Mouse (Mus musculus): ENCODE results near the gene Jagn1.

Jagn1 gene

DNA sequence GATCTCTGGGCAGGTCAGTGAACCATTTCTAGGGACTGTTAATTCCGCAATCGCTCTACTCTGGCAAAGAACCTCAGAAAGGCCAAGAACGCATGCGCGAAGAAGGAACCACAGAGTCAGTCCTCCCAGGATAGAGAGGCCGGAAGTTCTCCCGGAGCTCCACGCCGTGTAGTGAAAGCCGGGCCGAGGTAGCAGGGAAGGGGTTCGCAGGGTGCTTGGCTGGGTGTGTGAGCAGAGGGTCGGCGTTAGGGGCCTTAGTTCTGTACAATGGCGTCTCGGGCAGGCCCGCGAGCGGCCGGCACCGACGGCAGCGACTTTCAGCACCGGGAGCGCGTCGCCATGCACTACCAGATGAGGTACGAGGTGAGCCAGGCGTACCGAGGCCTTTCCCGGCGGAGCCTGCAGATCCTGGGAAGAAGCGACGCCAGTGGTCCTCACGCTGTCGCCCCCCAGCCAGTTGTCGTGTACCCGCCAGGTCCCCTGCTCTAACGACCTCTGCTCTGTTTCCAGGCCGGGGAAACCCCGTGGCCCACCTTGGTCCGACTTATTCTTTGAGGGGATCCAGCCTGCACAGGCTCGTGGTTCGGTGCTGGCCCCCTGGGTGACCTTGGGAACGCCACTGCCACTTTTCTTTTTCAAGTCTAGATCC, at the start of gene Jagn1:
Gene Jagn1, plus strand, starts transcription at position 128 of the 649 bp plus-strand sequence.
- DNase-seq (ENCODE audit: low spot score in 2 of 2): peak; percentile 68 to 93

DNA sequence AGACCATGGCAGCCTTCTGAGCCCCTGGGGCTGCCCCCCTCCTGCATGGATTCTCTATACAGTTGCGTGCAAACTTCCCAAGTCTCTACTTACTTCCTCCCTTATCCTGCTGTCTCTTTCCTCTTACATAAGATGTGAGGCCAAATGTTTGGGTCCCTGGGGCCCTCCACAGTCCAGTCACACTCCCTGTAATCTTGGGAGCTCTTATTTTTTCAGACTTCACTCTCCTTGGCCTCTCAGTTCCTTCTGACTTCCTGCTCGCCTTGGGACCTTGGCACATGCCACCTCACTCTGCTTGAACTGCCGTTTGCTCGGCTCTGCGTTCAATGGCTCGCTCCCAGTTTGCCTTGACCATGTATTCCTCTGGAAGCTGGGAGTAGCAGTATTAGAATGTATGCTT, 48.4 kb upstream of the Jagn1 start:
- DNase-seq (ENCODE audit: low spot score in 2 of 2): no peak

DNA sequence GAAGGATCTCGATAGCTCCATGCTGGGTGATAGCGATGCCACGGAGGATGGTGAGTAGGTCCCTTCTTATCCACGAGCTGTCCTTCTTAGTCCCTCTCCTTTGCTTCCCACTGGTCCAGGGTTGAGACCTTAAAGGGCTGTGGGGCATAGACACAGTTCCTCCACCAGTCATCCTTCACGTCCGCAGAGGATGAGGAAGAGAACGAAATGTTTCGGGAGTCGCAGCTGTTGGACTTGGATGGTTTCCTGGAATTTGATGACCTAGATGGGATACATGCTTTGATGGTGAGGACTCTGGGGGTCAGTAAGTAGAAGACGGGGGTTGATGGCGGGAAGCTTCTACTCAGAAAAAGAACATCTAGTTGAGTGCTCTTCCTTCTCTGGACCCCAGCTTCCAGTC, 47.6 kb upstream of the Jagn1 start:
- no peak for DNase-seq (ENCODE audit: low spot score in 2 of 2)

DNA sequence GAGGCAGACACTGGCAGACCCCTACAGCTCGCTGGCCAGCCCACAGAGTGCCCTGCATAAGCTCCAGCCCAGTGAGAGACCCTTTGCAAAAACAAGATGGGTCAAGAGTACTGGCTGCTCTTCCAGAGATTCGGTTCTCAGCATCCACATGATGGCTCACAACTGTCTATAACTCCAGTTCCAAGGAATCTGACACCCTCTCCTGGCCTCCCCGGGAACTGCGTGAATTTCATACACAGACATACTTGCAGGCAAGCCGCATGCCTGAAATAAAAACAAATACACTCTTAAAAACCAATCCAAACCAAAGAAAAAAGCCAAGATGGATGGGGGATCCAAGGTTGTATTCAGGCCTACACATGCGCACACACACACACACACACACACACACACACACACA, 46.9 kb upstream of the Jagn1 start:
- no peak for DNase-seq (ENCODE audit: low spot score in 2 of 2)

DNA sequence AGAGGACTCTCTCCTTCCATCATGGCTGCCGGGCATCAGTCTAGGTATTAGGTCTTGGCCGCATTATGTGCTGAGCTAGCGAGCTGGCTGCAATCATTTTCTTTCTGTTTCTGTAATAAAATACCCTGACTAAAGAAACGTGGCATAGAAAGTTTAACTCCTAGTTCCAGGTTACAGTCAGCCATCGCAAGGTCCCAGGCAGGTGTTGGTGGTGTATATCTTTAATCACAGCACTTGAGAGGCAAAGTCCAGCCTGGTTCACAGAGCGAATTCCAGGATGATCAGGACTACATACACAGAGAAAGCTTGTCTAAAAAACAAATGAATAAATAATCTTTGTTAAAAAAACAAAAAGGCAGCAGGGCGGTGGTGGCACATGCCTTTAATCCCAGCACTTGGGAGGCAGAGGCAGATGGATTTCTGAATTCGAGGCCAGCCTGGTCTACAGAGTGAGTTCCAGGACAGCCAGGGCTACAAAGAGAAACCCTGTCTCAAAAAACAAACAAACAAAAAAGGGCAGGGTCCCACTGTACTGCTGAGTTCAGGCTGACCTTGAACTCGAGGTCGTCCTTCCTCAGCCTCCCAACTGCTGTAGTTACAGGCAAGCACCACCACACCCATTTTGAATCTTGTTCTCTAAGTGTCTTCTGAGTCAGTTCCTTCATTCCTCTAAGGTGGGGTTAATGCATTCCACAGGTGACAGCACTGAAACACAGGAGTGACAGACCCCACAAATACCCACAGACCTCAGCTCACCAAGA, 45.9 kb upstream of the Jagn1 start:
- DNase-seq (ENCODE audit: low spot score in 2 of 2): no peak

DNA sequence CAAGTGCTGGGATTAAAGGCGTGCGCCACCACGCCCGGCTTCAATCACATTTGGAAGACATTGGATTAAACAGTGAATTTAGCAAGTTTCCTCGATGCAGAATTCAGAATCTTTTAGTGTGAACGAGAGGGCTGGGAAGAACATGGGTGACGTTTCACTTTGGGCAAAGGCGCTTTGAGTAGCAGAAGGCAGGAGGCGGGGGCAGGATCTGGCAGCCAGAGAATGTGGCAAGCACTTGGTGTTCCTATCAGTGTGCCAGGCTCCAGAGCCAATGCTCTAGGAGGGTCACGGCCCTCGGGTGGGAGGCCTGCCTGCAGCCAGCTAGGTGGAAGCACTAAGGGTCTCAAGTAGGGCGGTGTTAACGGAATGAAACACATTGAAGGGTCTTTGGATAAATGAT, 40.3 kb upstream of the Jagn1 start:
- no peak for DNase-seq (ENCODE audit: low spot score in 2 of 2)

DNA sequence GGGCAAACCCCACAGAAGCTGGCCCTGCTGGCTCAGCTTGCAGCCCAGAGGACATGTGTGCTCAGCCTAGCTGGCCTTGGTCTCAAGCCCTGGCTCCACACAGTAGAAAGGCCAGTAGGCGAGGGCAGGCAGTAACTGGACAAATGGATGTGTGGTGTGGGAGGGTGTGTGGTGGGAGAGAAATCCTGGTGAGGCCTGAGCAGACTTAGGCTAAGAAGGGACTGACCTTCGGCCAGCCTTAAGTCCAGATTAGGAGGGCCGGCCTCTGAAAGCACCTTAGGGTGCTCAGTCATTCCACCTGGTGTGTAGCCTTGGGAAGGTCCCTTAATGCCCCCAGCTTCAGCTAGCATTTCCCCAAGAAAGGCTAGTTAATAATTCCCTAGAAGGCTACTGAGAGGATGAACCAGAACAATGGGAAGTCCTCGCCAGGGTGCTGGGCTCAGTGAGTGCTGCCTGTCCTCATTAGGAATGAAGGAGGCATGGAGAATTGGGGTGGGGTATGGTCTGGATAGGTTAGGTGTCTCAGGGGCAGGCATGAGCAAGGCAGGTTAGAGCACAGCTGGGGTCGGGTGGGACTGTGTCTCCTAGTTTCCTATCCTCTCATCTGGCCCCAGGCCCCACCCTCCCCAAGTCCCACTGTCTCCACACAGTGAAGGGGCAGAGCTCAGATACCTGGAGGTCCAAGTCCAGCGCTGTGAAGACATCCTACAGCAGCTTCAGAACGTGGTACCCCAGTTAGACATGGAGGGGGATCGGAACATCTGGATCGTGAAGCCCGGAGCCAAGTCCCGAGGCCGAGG, 37.5 kb upstream of the Jagn1 start:
- no peak for DNase-seq (ENCODE audit: low spot score in 2 of 2)

DNA sequence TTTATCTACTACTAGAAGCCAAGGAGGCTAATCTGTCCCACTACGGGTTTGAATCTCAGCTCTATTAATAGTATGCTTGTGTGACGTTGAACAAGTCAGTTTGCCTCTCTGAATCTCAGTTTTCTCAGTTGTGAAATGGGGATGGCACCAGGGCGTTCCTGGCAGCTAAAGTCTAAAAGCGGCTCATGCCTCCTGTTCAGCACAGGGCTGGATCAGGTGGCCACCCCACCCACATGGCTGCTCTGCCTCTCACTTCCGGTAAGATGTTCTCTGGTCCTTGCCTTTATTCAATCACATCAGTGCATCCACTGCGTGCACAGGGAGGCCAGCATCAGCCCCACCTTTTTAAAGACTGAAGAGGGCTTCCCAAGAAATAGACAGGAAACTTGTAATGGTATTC, 36.9 kb upstream of the Jagn1 start:
- DNase-seq (ENCODE audit: low spot score in 2 of 2): peak in 1 of 2 experiments; percentile 75

DNA sequence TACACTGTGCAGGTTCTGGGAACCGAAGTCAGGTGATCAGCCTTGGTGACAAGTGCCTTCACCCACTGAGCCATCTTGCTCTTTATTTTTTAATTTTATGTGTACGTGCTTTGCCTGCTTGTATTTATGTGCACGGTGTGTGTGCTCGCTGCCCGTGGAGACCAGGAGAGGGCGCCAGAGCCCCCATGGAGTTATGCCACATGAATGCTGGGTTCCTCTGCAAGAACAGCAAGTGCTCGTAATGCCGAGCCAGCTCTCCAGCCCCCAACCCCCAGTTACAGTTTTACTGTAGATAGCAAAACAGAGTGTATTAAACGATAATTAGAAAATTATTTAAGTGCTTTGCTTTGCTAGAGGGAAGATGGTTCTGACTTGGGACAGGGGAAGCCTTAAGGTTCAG, 35.7 kb upstream of the Jagn1 start:
- DNase-seq (ENCODE audit: low spot score in 2 of 2): no peak

DNA sequence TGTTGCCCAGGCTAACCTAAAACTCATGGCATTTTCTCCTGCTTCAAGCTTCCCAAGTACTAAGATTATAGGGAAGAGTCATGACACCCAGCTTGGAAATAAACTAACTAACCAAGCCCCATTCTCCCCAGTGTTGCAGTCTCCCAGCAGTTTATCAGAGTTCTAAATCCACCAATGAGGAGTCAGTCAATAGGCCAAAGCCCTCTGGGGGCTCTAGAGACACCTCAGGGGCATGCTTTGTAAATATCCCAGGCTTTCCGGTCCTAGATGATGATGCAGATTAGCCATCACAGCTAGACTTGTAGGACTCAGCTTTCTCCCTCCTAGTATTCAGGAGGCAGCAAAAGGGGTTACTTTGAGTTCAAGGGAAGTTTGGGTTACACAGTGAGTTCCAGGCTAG, 32.4 kb upstream of the Jagn1 start:
- DNase-seq (ENCODE audit: low spot score in 2 of 2): no peak

DNA sequence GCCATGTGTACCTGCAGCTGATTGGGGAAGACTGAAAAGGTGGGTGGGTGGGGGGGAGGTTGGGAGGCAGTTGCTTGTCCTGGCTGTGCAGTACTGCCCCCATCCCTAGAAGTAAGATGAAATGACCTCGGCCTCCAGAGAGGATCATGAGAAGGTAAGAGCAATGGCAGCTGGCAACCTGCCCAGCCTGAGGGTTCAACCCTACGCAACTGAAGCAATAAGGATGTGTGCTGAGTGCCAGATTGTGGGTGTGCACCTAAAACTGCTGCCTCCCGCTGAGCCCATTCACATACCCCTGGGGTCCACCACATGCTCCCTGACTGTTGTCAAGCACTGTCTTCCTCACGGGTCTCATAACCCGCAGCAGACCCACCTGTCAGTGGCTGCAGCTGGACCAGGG, 26.0 kb upstream of the Jagn1 start:
- no peak for DNase-seq (ENCODE audit: low spot score in 2 of 2)

DNA sequence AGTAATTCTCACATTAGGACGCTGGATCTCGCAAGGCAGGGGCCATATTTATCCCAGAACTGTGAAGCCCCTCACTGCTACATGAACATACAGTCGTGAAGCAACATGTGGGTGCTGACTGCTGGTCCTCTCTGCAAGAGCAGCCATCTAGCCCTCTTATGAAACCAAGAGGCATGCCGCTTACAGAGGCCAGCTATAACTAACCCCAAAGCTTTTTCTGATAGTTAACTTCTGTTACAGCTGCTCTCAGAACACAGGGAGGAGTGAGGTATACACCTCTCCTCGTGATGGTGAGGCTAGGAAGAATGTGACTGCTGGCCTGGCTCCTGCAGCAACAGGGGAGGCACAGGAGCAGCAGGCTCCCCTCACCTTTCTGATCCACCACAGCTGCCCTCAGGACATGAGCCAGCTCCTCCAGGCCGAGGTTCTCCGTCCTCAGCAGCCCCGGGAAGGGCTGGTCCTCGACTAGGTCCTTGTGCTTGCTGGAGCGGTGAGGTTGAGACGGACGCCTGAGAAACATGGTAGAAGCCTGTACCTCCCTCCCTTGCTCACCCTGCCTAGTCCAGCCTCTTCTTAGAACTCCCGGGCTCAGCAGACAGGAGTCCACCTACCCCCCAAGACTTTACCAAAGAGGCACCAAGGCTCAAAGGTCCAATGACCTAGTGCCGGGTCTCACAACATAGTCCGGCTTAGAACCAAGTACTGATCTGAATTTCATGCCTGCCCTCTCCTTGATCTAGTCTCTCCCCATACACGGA, 23.7 kb upstream of the Jagn1 start:
- DNase-seq (ENCODE audit: low spot score in 2 of 2): no peak

DNA sequence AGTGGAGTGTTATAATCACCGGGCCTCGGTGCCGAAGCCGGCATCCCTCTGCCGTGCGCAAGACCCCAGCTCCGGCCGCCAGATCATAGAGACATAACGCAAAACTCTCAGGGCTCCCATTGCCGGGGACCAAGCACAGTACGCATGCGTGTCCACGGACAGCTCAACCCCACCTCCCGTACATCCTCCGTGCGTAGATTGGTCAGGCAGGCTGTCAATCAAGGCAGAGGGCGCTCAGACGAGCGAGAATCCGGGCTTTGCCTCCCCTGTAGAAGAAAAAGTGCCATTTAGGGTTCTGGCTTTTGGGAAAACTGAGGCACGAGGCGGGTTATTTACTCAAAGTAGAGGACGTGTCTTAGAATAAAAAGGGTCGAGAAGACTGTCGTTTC, 23.2 kb upstream of the Jagn1 start, which contains the start of gene Rpusd3:
Gene Rpusd3, minus strand, starts transcription at position 142 of the 389 bp plus-strand sequence.
- peak; percentile 81 to 98 for DNase-seq (ENCODE audit: low spot score in 2 of 2)

DNA sequence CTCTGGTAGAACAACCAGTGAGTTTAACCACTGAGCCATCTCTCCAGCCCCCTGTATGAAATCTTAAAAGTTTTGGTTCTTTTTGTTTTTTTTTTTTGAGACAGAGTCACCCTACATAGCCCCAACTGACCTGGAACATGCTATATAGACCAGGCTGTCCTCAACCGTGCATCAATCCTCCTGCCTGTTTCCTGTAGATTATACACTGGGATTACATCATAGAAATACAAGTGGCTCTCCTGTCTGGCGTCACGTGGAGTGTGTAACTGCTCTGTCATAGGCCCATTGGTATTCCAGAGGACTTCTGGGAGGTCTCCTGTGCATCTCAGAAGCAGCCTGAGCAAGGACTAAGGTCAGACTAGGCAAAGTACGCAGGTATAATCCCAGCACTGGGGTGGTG, 19.4 kb upstream of the Jagn1 start:
- DNase-seq (ENCODE audit: low spot score in 2 of 2): no peak

DNA sequence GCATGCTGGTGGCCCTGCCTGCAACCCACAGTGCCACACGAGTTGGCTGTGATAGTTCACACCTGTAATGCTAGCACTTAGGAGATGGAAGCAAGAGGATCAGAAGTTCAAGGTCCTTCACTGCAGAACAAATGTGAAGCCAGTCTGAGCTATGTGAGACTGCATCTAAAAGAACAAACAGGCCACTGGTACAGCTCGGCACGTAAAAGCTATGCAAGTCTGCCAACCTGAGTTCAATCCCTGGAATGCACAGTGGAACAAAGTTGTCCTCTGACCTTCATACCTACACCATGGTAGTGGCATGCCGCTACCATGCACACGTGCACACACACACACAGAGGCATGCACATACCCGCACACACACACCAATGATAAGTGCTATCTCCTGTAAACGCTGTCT, 18.2 kb upstream of the Jagn1 start:
- DNase-seq (ENCODE audit: low spot score in 2 of 2): no peak

DNA sequence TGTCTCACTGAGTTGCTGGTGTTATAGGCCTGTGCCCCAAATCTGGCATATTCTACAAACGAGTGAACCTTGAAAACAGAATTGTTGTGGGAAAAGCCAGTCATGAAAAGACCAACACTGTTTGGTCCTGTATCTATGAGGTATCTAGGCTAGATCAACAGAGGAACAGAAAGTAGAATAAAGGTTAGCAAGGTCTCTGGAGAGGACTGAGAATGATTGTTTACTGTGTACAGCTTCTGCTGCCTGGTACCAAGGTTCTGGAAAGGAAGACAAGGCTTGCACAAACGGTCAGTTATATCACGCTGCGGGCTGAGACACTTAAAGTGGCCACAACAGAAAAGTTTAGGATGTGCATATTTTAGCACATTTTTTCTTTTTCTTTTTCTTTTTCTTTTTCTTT, 15.7 kb upstream of the Jagn1 start:
- DNase-seq (ENCODE audit: low spot score in 2 of 2): no peak

DNA sequence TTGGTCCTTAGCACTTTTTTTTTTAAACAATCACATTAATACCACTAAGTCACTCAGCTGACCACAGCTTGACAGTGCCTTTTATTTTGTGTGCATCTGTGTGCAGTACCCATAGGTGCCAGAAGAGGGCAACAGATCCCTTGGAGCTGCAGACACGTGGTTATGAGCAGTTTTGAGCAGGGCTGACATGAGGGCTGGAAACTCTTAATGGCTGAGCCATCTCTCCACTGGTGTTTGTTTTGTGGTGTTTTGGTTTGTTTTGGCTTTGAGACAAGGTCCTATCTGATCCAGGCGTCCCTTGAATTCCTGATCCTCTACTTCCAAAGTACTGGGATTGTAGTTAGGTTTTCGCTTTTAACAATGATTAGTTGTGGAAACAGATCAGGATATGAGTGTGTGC, 15.0 kb upstream of the Jagn1 start:
- DNase-seq (ENCODE audit: low spot score in 2 of 2): no peak

DNA sequence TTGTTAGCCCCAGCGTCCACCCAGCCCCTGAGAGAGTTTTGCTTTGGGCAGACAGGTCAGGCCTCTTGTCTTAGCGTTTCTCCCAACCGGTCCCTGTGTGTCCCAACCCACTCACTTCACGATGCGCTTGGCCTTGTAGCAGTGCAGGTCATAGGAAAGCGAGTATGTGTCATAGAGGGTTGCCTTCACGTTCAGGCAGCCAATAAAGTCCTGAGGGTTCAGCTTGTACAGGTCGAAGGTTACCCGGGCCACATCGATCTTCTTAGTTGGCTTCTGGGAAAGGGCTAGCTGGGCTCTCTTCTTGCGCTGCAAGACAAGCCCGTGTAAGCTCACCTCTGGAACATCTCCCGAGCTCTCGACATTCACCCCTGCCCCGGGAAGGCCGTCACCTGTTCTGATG, 14.4 kb upstream of the Jagn1 start:
- DNase-seq (ENCODE audit: low spot score in 2 of 2): no peak

DNA sequence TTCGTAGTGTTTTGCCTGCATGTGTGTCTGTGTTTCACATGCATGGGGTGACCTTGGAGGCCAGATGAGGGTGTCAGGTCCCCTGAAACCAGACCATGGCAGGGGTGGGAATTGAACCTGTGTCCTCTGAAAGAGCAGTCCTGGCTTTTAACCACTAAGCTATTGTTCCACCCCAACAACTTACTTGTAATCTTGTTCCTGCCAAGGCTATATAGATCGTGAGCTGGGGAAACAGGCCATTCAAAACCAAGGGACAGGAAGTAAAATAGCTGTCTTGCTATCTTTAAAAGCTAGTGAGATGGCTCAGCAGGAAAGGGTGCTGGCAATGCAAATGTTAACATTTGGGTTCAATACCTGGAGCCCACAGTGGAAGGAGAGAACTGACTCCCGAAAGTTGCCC, 12.4 kb upstream of the Jagn1 start:
- no peak for DNase-seq (ENCODE audit: low spot score in 2 of 2)

DNA sequence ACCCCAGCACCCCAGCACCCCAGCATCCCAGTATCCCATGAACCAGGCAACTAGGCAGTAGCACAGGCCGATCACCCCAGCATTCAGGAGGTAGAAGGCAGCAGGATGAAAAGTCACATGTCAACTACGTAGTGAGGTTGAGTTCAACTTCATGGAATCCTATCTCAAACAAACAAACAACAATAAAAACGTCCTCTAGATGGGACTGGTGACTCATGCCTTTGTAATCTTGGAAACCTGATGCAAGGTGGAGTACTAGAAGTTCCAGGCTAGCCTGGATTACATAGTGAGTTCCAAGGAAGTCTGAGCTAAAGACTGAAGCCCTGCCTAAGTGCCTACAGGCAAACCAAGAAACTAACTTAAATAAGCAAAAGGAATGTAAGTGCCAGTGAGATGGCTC, 11.5 kb upstream of the Jagn1 start:
- no peak for DNase-seq (ENCODE audit: low spot score in 2 of 2)

DNA sequence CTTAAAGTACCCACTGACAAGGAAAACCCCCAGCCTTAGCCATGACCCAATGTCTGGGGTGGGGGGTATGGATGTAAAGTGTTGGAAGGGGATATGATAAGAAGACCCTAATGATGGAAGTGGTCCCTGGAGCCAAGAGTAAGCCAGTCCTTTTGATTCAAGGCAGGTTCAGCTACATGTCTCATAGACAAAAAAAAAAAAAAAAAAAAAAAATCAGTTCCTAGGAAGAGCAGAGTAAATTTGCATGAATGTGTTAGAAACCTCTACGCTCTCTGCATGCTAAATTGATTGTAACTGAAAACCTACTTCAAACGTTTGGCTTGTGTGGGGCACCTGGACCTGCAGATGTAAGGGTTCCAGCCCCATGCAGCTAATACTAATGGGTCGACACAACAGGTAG, 10.6 kb upstream of the Jagn1 start:
- DNase-seq (ENCODE audit: low spot score in 2 of 2): no peak

DNA sequence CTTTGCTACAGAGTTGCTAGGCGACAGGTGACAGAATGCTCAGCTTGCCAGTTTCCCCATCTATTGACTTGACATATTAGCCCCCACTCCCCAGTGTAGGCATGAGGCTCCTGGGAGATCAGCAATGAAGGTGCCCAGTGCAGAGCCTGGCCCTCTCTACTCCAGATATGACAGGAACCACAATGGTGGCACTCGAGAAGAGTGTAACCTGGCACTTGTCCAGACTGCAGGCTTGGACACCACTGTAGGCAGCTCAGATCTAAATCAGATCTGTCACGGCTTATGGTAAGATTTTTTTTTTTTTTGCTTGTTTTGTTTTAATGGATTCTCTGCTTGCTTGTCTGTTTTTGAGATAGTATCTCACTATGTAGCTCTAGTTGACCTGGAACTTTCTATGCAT, 8.7 kb upstream of the Jagn1 start:
- DNase-seq (ENCODE audit: low spot score in 2 of 2): no peak

Data from left cerebral cortex, adult 9 months (tissue).